Mouse (Mus musculus): Measurements from ENCODE around the gene Tnik.

Gene Tnik

GRCm38 (mm10) chr3:28263002-28263947 is at the start of gene Tnik:
Gene Tnik, plus strand, starts transcription at chr3:28263214.
- peak; percentile 85 to 93 for DNase-seq (ENCODE audit: low spot score in 2 of 2)

GRCm38 (mm10) chr3:28214886-28215311 is 48.1 kb upstream of the Tnik start:
- DNase-seq (ENCODE audit: low spot score in 2 of 2), result no peak

GRCm38 (mm10) chr3:28217001-28217400 is 46.0 kb upstream of the Tnik start:
- no peak for DNase-seq (ENCODE audit: low spot score in 2 of 2)

- no peak for DNase-seq (ENCODE audit: low spot score in 2 of 2)
Observed at GRCm38 (mm10) chr3:28219533-28219932, 43.5 kb upstream of the Tnik start.

GRCm38 (mm10) chr3:28219964-28220363 is 43.0 kb upstream of the Tnik start:
- DNase-seq (ENCODE audit: low spot score in 2 of 2), result no peak

GRCm38 (mm10) chr3:28224437-28225356 is 38.3 kb upstream of the Tnik start:
- no peak for DNase-seq (ENCODE audit: low spot score in 2 of 2)

- DNase-seq (ENCODE audit: low spot score in 2 of 2), result peak in 1 of 2 experiments; percentile 15
Observed at GRCm38 (mm10) chr3:28225357-28225905, 37.6 kb upstream of the Tnik start.

GRCm38 (mm10) chr3:28226181-28226580 is 36.8 kb upstream of the Tnik start:
- DNase-seq (ENCODE audit: low spot score in 2 of 2), result no peak

- DNase-seq (ENCODE audit: low spot score in 2 of 2), result no peak
Observed at GRCm38 (mm10) chr3:28228930-28229329, 34.1 kb upstream of the Tnik start.

- no peak for DNase-seq (ENCODE audit: low spot score in 2 of 2)
Observed at GRCm38 (mm10) chr3:28229503-28229902, 33.5 kb upstream of the Tnik start.

GRCm38 (mm10) chr3:28232885-28233284 is 30.1 kb upstream of the Tnik start:
- DNase-seq (ENCODE audit: low spot score in 2 of 2), result no peak

- no peak for DNase-seq (ENCODE audit: low spot score in 2 of 2)
Observed at GRCm38 (mm10) chr3:28234179-28234578, 28.8 kb upstream of the Tnik start.

- no peak for DNase-seq (ENCODE audit: low spot score in 2 of 2)
Observed at GRCm38 (mm10) chr3:28236689-28237088, 26.3 kb upstream of the Tnik start.

GRCm38 (mm10) chr3:28238136-28238535 is 24.9 kb upstream of the Tnik start:
- DNase-seq (ENCODE audit: low spot score in 2 of 2), result no peak

- peak in 1 of 2 experiments; percentile 46 for DNase-seq (ENCODE audit: low spot score in 2 of 2)
Observed at GRCm38 (mm10) chr3:28242561-28242960, 20.5 kb upstream of the Tnik start.

- DNase-seq (ENCODE audit: low spot score in 2 of 2), result no peak
Observed at GRCm38 (mm10) chr3:28244244-28244890, 18.6 kb upstream of the Tnik start.

GRCm38 (mm10) chr3:28248255-28248957 is 14.6 kb upstream of the Tnik start:
- DNase-seq (ENCODE audit: low spot score in 2 of 2), result no peak

GRCm38 (mm10) chr3:28255711-28256110 is 7.3 kb upstream of the Tnik start:
- no peak for DNase-seq (ENCODE audit: low spot score in 2 of 2)

- DNase-seq (ENCODE audit: low spot score in 2 of 2), result peak; percentile 57 to 67
Observed at GRCm38 (mm10) chr3:28262371-28263001, 528 bp upstream of the Tnik start.
